Comparison of ENCODE assay signal across 7 mouse cellular contexts in genomic region chr16:33966538-33967282, GRCm38 (mm10). TPM values are rescaled to one million over a fixed set of nuclear protein-coding genes. Genes with fewer than 3 reads are reported as not detected.
A peak's percentile ranks its signal among the peaks of the same experiment; 100 is the strongest.
DNase-seq lines count a peak whose midpoint lies in the region; ATAC-seq and TF ChIP-seq lines count a peak whose summit lies in the region.

TSS of gene Umps (minus strand) at chr16:33967038.

- H3K4me2 ChIP-seq in limb, embryonic 11.5 days (ENCODE audit: low read depth, severe bottlenecking): peak within 1 kb of the TSS; percentile 74
- peak within 1 kb of the TSS; percentile 87 for H3K4me2 ChIP-seq in midbrain, embryonic 13.5 days (replicated peaks)

- WGBS in embryonic facial prominence, embryonic 10.5 days: 1% methylated on average over 44 of the region's 44 CpGs
- under 1% methylated on average over 44 of the region's 44 CpGs for WGBS in limb, embryonic 11.5 days
- 2% methylated on average over 44 of the region's 44 CpGs for WGBS in midbrain, embryonic 13.5 days
- under 1% methylated on average over 44 of the region's 44 CpGs for WGBS in small intestine, adult 2 months

- peak; percentile 25; the same call in 1 of the 2 replicates for TF ChIP-seq POLR2A in small intestine, adult 2 months (IDR thresholded peaks at IDR 0.05; ENCODE audit: low read depth, low read length)

- no peaks in the 10 kb centered on the region for H3K27me3 ChIP-seq in embryonic facial prominence, embryonic 10.5 days (replicated peaks; ENCODE audit: low read depth, poor library complexity, severe bottlenecking)
- no peaks in the 10 kb centered on the region for H3K27me3 ChIP-seq in limb, embryonic 11.5 days (ENCODE audit: control insufficient read depth, insufficient read depth, low read length)
- H3K27me3 ChIP-seq in midbrain, embryonic 13.5 days: no peaks in the 10 kb centered on the region
- no peaks in the 10 kb centered on the region for H3K27me3 ChIP-seq in small intestine, adult 2 months (ENCODE audit: control insufficient read depth, insufficient read depth, low read length)

- no peak for TF ChIP-seq CTCF in small intestine, adult 2 months (IDR thresholded peaks at IDR 0.05; ENCODE audit: extremely low read depth, insufficient read length, insufficient replicate concordance, low read depth, low read length)

- ATAC-seq in limb, embryonic 11.5 days (ENCODE audit: insufficient number of reproducible peaks, low FRiP score, low TSS enrichment, low read depth): peak; percentile 67; the same call in 1 of the 2 replicates
- peak; percentile 96 for ATAC-seq in midbrain, embryonic 13.5 days

- no peaks in the 10 kb centered on the region for H3K9me3 ChIP-seq in embryonic facial prominence, embryonic 10.5 days
- no peaks in the 10 kb centered on the region for H3K9me3 ChIP-seq in limb, embryonic 11.5 days (ENCODE audit: control insufficient read depth, low read length)
- H3K9me3 ChIP-seq in midbrain, embryonic 13.5 days: no peaks in the 10 kb centered on the region

- H3K27ac ChIP-seq in embryonic facial prominence, embryonic 10.5 days (replicated peaks): peak within 1 kb of the TSS; percentile 88
- H3K27ac ChIP-seq in limb, embryonic 11.5 days (replicated peaks; ENCODE audit: low read depth, low read length): 0 out of 2 replicates have a peak within 1 kb of the TSS, but pooled peaks have one; percentile 26
- H3K27ac ChIP-seq in midbrain, embryonic 13.5 days: peak within 1 kb of the TSS; percentile 40; the same call in 1 of the 2 replicates
- H3K27ac ChIP-seq in small intestine, adult 2 months (ENCODE audit: insufficient read depth, low read depth, low read length): no peak within 1 kb of the TSS; the same call in 1 of the 2 replicates

- H3K4me1 ChIP-seq in embryonic facial prominence, embryonic 10.5 days: peaks cover 28% of the 10 kb centered on the region
- H3K4me1 ChIP-seq in limb, embryonic 11.5 days (ENCODE audit: control insufficient read depth, insufficient read depth, low read length): peaks cover 5% of the 10 kb centered on the region; the same call in 1 of the 2 replicates
- H3K4me1 ChIP-seq in midbrain, embryonic 13.5 days (replicated peaks): peaks cover 13% of the 10 kb centered on the region
- peaks cover 4% of the 10 kb centered on the region; the same call in 1 of the 2 replicates for H3K4me1 ChIP-seq in small intestine, adult 2 months (ENCODE audit: control insufficient read depth, insufficient read depth, insufficient read length, low read length)

- H3K9ac ChIP-seq in limb, embryonic 11.5 days (ENCODE audit: low read length): peak within 1 kb of the TSS; percentile 93
- peak within 1 kb of the TSS; percentile 85 for H3K9ac ChIP-seq in midbrain, embryonic 13.5 days (replicated peaks)

- peak within 1 kb of the TSS; percentile 70 for H3K4me3 ChIP-seq in embryonic facial prominence, embryonic 10.5 days
- H3K4me3 ChIP-seq in limb, embryonic 11.5 days (ENCODE audit: low read depth, low read length): peak within 1 kb of the TSS; percentile 89
- H3K4me3 ChIP-seq in midbrain, embryonic 13.5 days (replicated peaks): peak within 1 kb of the TSS; percentile 81
- peak within 1 kb of the TSS; percentile 96 for H3K4me3 ChIP-seq in small intestine, adult 2 months (ENCODE audit: low read depth, low read length)

- DNase-seq in adrenal gland, postnatal 14 days: peak; percentile 90
- DNase-seq in embryonic facial prominence, embryonic 10.5 days (ENCODE audit: low spot score): peak; percentile 92
- peak; percentile 98 for DNase-seq in heart, adult 11 months
- DNase-seq in kidney, adult 18-20 months: peak; percentile 88
- peak; percentile 93 for DNase-seq in limb, embryonic 11.5 days (ENCODE audit: low spot score)

- H3K36me3 ChIP-seq in embryonic facial prominence, embryonic 10.5 days (replicated peaks): peaks cover 27% of the 10 kb centered on the region
- peaks cover 3% of the 10 kb centered on the region; the same call in 1 of the 2 replicates for H3K36me3 ChIP-seq in limb, embryonic 11.5 days (ENCODE audit: control insufficient read depth, insufficient read depth, low read length)
- peaks cover 16% of the 10 kb centered on the region for H3K36me3 ChIP-seq in midbrain, embryonic 13.5 days
- peaks cover 4% of the 10 kb centered on the region for H3K36me3 ChIP-seq in small intestine, adult 2 months (ENCODE audit: control insufficient read depth, insufficient read depth, low read length)

RNA-seq across cellular contexts. Expression of gene Umps, which starts in this region (rescaled TPM):
- total RNA-seq in adrenal gland, postnatal 14 days (2021): 38.2 and 40.3 TPM in 2 replicates
- 105 and 106 TPM in 2 replicates for polyA plus RNA-seq in embryonic facial prominence, embryonic 10.5 days (2016; fragmentation: Nextera tagmentation; extraction: Ambion mirVana)
- polyA plus RNA-seq in limb, embryonic 11.5 days (2014; fragmentation: Nextera tagmentation; extraction: Ambion mirVana): 96.4 and 99.1 TPM in 2 replicates
- 28.5 and 29.3 TPM in 2 replicates for polyA plus RNA-seq in midbrain, embryonic 13.5 days (2015; fragmentation: Nextera tagmentation; extraction: Ambion mirVana)
- 1.7 and 2.4 TPM in 2 replicates for polyA plus RNA-seq in small intestine, adult 2 months (2012; rRNA removed)
